Comparison of ENCODE assay signal across 13 mouse cellular contexts in genomic region chr1:162732041-162732440, GRCm38 (mm10).
"Had no signal": no experiment of that assay in that cellular context is flagged by ENCODE, and none has a peak within 500 bp of the region (broad histone marks: within the 10 kb centered on the region; RNA-seq: fewer than 3 reads in every experiment).

No protein-coding gene starts in this region.

- H3K9me3 ChIP-seq: intestine, embryonic 15.5 days; liver, embryonic 13.5 days; midbrain, embryonic 13.5 days; stomach, embryonic 15.5 days had no signal

- H3K27me3 ChIP-seq: intestine, embryonic 15.5 days; liver, embryonic 13.5 days; midbrain, embryonic 13.5 days; stomach, embryonic 15.5 days had no signal

- H3K9ac ChIP-seq: intestine, embryonic 15.5 days; liver, embryonic 13.5 days; midbrain, embryonic 13.5 days; stomach, embryonic 15.5 days had no signal

- H3K36me3 ChIP-seq: intestine, embryonic 15.5 days; midbrain, embryonic 13.5 days; stomach, embryonic 15.5 days had no signal

- H3K4me1 ChIP-seq: stomach, embryonic 15.5 days had no signal

- ATAC-seq: intestine, embryonic 15.5 days; midbrain, embryonic 13.5 days; midbrain, embryonic 16.5 days had no signal

- H3K4me3 ChIP-seq: intestine, embryonic 15.5 days; left cerebral cortex, adult 2 months; liver, embryonic 13.5 days; midbrain, embryonic 13.5 days; stomach, embryonic 15.5 days had no signal

- DNase-seq: layer of hippocampus, postnatal 36 days; liver, embryonic 13.5 days; lung, adult 2 months; lung, postnatal 14 days; lung, postnatal 4 days; right cerebral cortex, postnatal 25 days; spleen, adult 18-20 months; thymus, postnatal 36 days had no signal

- H3K27ac ChIP-seq: intestine, embryonic 15.5 days; left cerebral cortex, adult 2 months; liver, embryonic 13.5 days; midbrain, embryonic 13.5 days; stomach, embryonic 15.5 days had no signal

- H3K4me2 ChIP-seq: intestine, embryonic 15.5 days; liver, embryonic 13.5 days; midbrain, embryonic 13.5 days; stomach, embryonic 15.5 days had no signal
